Mouse (Mus musculus): Measurements from ENCODE around the gene Zdhhc19.

DNA sequence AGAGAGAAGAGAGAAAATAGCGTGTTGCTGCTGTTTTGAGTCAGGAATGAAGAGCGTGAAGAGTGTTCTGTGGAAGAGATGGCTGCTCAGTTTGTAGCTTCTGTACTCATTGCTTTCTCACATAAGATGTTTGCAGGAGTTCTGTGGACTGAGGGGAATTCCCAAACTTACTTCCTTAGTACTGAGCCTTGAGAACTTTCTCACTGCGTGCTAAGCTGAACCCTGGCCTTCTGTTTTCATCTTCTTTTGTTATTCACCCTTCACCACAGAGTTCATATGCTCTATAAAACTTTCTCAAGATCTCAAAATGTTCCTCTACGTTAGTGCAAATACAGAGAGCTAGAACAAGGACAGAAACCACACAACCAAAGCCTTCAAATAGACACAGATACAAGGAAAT, 76.5 kb downstream of the Zdhhc19 start:
- no peak for TF ChIP-seq HCFC1 (IDR thresholded peaks at IDR 0.05; ENCODE audit: borderline replicate concordance, insufficient read depth, low read length)
- no peak for TF ChIP-seq ZC3H11A (IDR thresholded peaks at IDR 0.05; ENCODE audit: borderline replicate concordance, low read depth, low read length)
- TF ChIP-seq ZNF384 (IDR thresholded peaks at IDR 0.05; ENCODE audit: low read depth, low read length) = no peak
- no peak for TF ChIP-seq MAFK (IDR thresholded peaks at IDR 0.05; ENCODE audit: insufficient read depth, low read depth, low read length)
- no peak for TF ChIP-seq CHD2 (IDR thresholded peaks at IDR 0.05; ENCODE audit: low read depth, low read length)
